Mouse (Mus musculus): ENCODE measurements around the gene Ntm. TPM values are rescaled to one million over a fixed set of nuclear protein-coding genes. Genes with fewer than 3 reads are reported as not detected.

The Ntm gene
- polyA plus RNA-seq, 1 experiment, result 2.5 TPM

GRCm38 (mm10) chr9:29887924-29888323 lies 75.0 kb downstream of the Ntm start:
- no peak for DNase-seq (ENCODE audit: low spot score)

DNA sequence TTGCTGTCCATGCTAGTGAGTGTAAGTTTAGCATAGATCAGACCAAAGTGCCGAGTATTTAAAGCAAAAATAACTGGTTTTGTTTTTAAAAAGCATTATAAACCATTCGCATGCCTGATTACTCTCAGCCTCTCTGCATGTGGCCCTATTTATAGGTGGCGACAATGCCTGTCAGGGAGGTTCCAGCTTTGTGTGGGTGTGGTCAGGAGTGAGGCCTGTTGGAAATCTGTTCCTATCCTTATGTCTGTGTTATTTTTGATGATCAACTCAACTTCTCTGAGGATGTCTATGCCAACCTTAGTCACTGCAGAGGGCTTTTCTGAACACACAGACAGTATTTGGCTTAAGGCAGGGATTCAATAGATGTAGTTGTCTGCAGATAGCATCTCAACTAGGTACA lies 78.9 kb downstream of the Ntm start:
- no peak for DNase-seq (ENCODE audit: low spot score)

DNA sequence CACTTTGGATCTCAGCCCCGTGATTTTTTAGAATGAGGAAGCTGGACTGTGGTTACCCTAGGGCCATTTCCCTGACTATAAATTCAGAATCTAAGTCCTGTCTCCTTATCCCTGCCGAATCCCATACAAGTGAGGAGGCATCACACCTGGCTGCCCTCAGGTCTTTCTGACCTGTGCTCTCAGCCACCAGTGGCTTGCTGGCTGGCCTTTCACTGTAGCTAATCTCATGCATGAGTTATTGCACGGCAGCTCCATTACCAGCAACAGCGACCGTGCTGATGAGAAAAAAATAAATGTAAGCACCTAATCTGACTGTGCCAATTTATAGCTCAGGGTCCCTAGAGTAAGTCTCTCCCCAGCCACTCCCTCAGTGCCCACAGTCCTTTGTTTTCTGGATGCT lies 81.3 kb downstream of the Ntm start:
- DNase-seq (ENCODE audit: low spot score), result no peak

DNA sequence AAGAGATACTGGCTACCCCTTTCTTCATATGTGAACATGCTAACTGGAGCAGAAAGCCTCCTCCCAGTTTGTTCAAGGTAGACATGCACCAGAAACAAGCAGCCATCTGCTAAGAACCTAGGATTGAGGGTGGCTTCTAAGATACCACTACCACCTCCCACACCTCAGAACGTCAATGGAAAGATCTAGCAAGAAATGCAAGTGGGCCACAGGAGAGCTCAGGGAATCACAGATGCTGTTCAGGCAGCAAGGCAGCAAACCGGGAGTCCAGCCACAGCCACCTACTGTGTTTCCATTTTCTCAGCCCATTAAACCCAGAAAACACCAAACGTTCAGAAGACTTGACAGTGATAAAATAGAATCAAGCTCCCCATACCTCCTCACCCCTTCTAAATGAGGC lies 85.4 kb downstream of the Ntm start:
- no peak for DNase-seq (ENCODE audit: low spot score)

- no peak for DNase-seq (ENCODE audit: low spot score)
Observed at GRCm38 (mm10) chr9:29867746-29868145, 95.2 kb downstream of the Ntm start.

GRCm38 (mm10) chr9:29866824-29867223 lies 96.1 kb downstream of the Ntm start:
- no peak for DNase-seq (ENCODE audit: low spot score)

DNA sequence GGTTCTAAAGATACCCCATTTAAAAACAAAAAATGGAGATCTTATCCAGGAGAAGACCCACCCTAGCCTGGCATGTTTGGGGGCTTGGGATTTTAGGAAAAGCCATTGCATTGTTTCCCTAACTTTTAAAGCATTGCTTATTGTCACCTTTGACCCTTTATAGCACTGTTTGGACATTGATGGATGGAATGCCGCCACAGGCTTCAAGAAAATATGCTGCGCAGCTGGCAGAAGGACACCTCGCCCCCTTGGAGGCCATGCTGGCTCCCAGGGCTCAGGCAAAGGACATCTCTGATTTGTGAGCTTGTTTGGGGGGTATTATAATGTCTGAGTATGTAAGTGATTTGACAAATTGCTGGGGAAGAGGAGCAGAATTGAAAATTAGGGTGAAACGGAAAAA lies 96.8 kb downstream of the Ntm start:
- DNase-seq (ENCODE audit: low spot score), result no peak

GRCm38 (mm10) chr9:29865502-29865901 lies 97.4 kb downstream of the Ntm start:
- DNase-seq (ENCODE audit: low spot score), result no peak

- DNase-seq (ENCODE audit: low spot score), result no peak
Observed at GRCm38 (mm10) chr9:29864886-29865285, 98.1 kb downstream of the Ntm start.

- DNase-seq (ENCODE audit: low spot score), result no peak
Observed at GRCm38 (mm10) chr9:29862408-29862807, 100.5 kb downstream of the Ntm start.

GRCm38 (mm10) chr9:29859256-29860048 lies 103.5 kb downstream of the Ntm start:
- DNase-seq (ENCODE audit: low spot score), result no peak

DNA sequence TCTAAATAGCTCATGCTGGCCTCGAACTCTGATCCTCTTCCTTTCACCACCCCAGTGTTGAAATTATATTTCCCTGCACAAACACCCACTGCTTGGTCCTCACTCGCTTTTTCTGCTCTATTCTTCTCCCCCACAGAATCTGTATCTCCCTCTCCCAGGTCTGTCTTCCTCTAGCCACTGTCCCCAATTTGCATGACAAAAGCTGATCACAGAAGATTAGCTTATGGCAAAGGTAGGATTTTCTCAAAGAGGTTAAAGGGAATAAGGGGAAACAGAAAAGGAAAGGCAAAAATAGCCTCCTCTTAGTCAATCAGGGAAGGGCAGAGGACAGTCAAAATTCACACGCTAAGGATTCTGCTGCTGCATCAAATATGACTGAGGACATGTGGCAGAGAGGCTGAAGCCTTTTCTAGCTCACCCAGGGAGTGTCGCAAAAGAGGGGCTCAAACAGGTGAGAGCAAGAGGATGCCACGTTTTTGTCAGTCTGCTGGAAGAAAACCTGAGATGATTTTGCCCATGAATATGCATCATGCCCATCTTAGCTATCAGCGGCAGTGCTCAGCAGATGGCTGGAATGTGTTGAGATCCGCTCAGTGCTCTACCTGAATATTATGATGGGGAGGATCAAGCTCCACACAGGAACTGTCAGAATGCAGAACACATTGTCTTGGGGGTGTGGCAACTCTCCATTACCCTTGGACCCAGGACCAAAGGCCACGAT lies 114.0 kb downstream of the Ntm start:
- no peak for DNase-seq (ENCODE audit: low spot score)

DNA sequence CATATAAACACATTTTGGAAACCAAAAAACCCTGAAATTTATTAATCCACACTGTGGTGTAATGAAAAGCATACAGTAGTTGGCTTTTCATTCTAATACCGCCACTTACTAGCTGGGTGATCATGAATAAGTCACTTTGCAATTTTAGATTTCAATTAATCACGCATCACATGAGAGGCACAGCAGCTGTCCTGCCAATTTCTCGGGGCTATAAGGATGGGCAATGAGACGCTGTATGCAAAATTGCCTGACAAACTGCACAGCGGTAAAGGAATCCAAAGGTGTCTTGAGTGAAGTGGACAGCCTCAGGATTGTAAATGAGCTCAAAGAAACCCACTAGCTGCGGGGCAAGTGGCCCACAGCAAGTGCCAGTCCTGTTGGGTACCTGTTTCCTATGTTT lies 125.6 kb downstream of the Ntm start:
- no peak for DNase-seq (ENCODE audit: low spot score)

DNA sequence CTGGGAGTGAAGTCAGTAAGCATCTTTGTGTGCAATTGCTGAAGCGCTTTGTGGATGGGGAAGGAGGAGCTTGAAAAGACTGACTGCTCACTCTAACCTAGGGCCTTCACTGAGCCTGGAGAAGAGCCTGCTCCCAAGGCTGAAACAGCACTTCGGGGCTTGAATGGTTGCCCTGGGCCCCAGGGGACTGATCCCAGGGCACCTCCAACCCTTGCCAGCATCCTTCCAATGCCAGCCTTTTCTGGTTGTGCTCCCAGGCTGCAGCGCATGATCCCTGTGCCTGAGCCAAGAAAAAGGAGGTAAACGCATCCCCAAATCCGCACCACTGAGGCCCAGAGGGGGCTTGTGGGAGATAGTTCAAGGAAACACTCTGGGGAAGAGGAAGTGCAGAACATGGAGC lies 128.0 kb downstream of the Ntm start:
- DNase-seq (ENCODE audit: low spot score), result no peak

DNA sequence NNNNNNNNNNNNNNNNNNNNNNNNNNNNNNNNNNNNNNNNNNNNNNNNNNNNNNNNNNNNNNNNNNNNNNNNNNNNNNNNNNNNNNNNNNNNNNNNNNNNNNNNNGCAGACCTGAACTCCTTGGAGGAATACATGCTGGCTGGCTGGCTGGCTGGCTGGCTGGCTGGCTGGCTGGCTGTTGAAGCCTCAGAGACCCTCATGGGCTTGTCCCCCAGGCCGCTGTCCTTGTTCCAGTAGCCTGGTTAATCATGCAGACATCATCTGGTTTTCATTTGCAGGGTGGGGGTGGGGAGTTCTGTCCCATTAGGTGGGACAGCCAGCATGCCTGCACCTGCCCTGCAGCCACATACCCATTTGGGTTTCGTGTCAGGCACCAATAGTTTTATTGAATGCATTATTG lies 129.2 kb downstream of the Ntm start:
- no peak for DNase-seq (ENCODE audit: low spot score)

DNA sequence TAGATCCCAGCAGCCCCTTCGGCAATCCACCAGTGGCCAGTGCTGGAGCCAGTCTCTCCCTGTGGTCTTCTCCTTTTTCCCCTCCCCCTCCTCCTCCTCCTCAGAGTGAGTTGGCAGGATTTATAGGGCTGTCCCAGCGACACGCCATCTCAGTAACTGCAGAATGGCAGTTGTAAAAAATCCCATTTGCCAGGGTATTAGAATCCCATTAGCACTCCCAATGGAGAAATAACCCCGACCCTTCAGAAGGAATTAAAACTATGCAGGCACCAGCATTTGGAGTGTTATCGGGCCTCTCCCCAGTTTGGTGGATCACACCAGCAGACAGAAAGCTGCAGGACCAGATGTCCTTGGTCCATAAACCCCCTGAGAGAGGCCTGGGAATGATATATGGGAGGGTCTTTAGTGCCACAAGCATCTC lies 135.7 kb downstream of the Ntm start:
- no peak for DNase-seq (ENCODE audit: low spot score)

- DNase-seq (ENCODE audit: low spot score), result no peak
Observed at GRCm38 (mm10) chr9:29825236-29825635, 137.7 kb downstream of the Ntm start.

DNA sequence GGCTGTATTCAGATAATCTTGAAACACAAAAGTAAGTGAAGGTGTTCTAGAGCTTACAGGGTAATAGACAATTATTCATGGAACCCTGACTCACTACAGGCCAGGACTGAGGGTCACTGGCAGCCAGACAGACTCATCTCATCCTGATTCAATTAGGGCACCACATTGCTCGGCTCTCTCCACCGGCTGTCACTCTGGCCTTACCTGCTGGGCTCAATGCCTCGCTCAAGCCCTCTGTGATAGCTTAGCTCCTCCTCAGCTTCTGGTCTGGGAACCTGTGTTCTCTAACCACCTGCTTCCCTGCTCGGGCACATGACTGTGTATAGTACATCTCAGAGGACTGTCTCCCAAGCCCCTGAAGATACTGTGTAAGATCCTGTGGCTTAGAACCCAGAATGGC lies 139.2 kb downstream of the Ntm start:
- DNase-seq (ENCODE audit: low spot score), result no peak

GRCm38 (mm10) chr9:29812685-29813084 lies 150.3 kb downstream of the Ntm start:
- DNase-seq (ENCODE audit: low spot score), result no peak

DNA sequence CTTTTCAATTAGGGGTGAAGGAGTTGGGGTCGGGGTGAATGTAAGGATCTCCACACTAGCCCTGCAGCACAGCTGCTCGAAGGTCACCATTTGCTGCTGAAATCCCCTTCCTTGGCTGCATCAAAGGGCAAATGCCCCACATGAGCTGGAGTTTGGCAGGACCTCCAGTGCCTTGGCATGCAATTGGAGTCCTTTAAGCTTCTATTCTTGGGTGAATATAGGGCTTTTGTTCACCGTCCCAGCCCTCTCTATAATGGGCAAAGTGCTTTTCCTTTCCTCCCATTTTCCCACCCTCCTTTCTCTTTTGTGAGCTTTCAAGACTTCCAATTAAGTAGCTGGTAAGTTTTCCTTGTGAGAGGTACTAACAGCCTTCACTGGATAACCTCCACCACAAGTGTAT lies 156.2 kb downstream of the Ntm start:
- DNase-seq (ENCODE audit: low spot score), result no peak

GRCm38 (mm10) chr9:29804483-29804882 lies 158.5 kb downstream of the Ntm start:
- no peak for DNase-seq (ENCODE audit: low spot score)

DNA sequence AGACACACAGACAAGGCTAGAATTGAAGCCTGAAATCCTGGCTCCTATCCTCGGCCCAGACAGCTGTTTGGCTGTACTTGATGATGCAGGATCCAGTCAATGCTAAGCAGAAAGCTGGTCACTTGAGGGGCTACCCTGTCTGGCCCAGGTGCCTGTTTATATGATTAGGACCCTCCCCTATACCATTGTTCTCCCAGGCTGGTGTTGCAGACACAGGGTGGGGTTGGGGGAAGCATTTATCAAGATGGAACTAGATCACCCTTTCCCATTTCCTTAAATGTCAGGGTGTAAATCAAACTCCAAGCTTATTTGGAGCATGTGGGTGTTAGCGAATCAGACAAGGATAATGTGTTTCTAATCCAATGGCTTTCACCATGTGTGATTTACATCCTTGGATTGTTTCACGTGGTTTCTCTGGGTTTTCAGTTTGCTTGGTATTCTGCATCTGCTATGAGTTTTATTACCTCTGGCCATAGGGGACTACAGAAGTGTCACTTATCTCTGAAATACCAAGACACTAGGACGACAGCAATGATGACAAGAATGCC lies 159.1 kb downstream of the Ntm start:
- no peak for DNase-seq (ENCODE audit: low spot score)

Measured in urinary bladder, adult 2 months (tissue).